Mouse (Mus musculus) neutrophil, adult 5-6 weeks (primary cell): Measurements from ENCODE around the gene Erbb3. TPM values are rescaled to one million over a fixed set of nuclear protein-coding genes. Genes with fewer than 3 reads are reported as not detected.

Experiments used
- total RNA-seq: library from RNA; stranded (forward); fragments of 200-1000 nt; gene quantifications from 2 replicates; pipeline ENCODE4 v1.2.3, GENCODE M21; 2017

Gene Erbb3
- total RNA-seq, 1 experiment from 2014 or later = 1.3 TPM

Other genes with a start within 250 kb of the Erbb3 start
- gene Coq10a, start 220.7 kb downstream of the Erbb3 start, total RNA-seq = 23.1 and 23.6 TPM in 2 replicates
- 16.0 and 16.8 TPM in 2 replicates for gene Ankrd52, start 212.5 kb downstream of the Erbb3 start, total RNA-seq
- not detected in 2 replicates for gene Slc39a5, start 188.4 kb downstream of the Erbb3 start, total RNA-seq
- 43.4 and 46.3 TPM in 2 replicates for gene Nabp2, start 178.2 kb downstream of the Erbb3 start, total RNA-seq
- 53.8 and 59.5 TPM in 2 replicates for gene Rnf41, start 178.0 kb downstream of the Erbb3 start, total RNA-seq
- gene Smarcc2, start 130.4 kb downstream of the Erbb3 start, total RNA-seq = 117 and 119 TPM in 2 replicates
- gene Myl6, start 95.5 kb downstream of the Erbb3 start, total RNA-seq = 1,334 and 1,420 TPM in 2 replicates
- 0.58 and 2.0 TPM in 2 replicates for gene Myl6b, start 91.0 kb downstream of the Erbb3 start, total RNA-seq
- gene Esyt1, start 63.8 kb downstream of the Erbb3 start, total RNA-seq = 158 and 160 TPM in 2 replicates
- gene Zc3h10, start 41.9 kb downstream of the Erbb3 start, total RNA-seq = 36.2 and 37.9 TPM in 2 replicates
- gene Rpl41, start 40.3 kb downstream of the Erbb3 start, total RNA-seq = 1,707 and 2,029 TPM in 2 replicates
- gene Pa2g4, start 23.7 kb downstream of the Erbb3 start, total RNA-seq = 47.6 and 55.1 TPM in 2 replicates
- 404 and 420 TPM in 2 replicates for gene Rps26, start 37.1 kb upstream of the Erbb3 start, total RNA-seq
- 0.35 TPM in 1 of 2 replicates, not detected in the other for gene Ikzf4, start 56.3 kb upstream of the Erbb3 start, total RNA-seq
- gene Suox, start 84.4 kb upstream of the Erbb3 start, total RNA-seq = 4.3 and 6.2 TPM in 2 replicates
- gene Rab5b, start 106.6 kb upstream of the Erbb3 start, total RNA-seq = 129 and 132 TPM in 2 replicates
- not detected in 2 replicates for gene Pmel, start 114.5 kb upstream of the Erbb3 start, total RNA-seq
- gene Cdk2, start 115.4 kb upstream of the Erbb3 start, total RNA-seq = 38.6 and 40.6 TPM in 2 replicates
- 264 and 290 TPM in 2 replicates for gene Dgka, start 155.2 kb upstream of the Erbb3 start, total RNA-seq
- gene Pym1, start 158.2 kb upstream of the Erbb3 start, total RNA-seq = 56.3 and 57.8 TPM in 2 replicates
- 4.2 and 4.4 TPM in 2 replicates for gene Mmp19, start 201.3 kb upstream of the Erbb3 start, total RNA-seq
- 77.7 and 87.9 TPM in 2 replicates for gene Dnajc14, start 214.4 kb upstream of the Erbb3 start, total RNA-seq
- 7.9 and 8.0 TPM in 2 replicates for gene Tmem198b, start 214.7 kb upstream of the Erbb3 start, total RNA-seq
- gene Sarnp, start 227.7 kb upstream of the Erbb3 start, total RNA-seq = 77.9 and 106 TPM in 2 replicates
- gene Ormdl2, start 232.0 kb upstream of the Erbb3 start, total RNA-seq = 20.0 TPM in 2 replicates